Mouse (Mus musculus) ovary, postnatal 14 days (tissue): ENCODE measurements around the gene Vps8.
A peak's percentile ranks its signal among the peaks of the same experiment; 100 is the strongest.

Experiments used
- DNase-seq: peaks from one replicate; pipeline ENCODE4 v3.0.0; 2022; ENCODE audit warnings: low spot score

The Vps8 gene

DNA sequence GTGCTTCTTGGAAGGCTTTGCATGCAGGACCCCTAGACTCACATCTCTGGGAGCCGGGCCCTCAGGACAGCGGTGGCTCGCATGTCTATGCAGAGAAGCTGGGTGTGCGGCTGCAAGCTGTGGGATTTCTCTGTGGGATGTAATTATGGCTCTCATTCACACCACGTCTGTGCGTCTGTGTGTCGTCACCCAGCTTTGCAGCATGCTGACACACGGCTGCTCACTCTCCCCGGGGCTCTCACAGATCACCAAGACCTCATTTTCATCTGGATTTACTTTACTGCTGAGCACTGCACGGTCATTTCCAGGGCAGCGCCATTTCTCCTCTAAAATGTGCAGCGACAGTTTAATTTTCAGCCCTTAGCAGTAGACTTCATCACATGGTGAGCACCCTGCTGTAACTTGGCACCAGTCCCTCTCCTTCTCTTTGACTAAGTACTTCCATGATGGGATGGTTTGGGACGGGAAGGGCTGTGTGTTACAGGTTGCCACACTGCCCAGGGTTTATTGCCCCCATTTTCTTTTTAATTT, 205.2 kb downstream of the Vps8 start:
- no peak for DNase-seq

DNA sequence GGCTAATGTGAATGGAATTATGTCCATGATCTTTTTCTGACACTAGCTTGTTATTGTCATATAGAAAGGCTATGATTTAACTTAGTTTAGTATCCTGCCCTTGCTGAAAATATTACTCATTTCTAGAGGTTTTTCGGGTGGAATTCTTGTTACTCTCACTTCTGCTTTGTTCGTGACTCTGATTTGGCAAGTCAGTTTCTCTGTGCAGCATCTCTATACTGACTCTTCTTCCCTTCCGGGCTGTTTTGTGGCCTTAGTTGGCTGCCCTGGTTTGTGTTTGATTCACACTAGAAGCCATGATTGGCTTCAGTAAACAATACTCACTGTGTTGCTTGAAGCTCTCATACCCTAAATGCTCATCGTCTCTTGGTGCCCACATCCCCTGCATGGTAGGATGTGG, 207.7 kb downstream of the Vps8 start:
- no peak for DNase-seq

DNA sequence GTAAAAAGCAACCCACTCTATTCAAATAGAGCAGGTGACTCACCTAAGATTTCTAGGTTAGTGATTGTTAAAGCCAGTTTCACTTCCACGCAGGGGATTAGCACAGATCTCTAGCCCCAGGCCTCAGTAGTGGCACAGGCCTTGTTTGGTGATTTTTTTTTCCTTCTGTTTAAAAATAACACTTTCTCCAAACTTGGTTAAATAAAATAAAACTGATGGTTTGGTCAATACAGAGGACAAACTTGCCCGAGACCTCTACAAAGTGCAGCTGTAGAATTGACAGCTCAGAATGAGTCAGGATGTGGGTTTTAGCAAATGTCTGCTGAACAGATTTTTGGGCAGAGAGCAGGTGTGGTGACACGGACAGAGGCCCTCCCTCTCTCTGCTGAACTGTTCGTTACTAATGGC, 208.9 kb downstream of the Vps8 start:
- DNase-seq, result no peak

DNA sequence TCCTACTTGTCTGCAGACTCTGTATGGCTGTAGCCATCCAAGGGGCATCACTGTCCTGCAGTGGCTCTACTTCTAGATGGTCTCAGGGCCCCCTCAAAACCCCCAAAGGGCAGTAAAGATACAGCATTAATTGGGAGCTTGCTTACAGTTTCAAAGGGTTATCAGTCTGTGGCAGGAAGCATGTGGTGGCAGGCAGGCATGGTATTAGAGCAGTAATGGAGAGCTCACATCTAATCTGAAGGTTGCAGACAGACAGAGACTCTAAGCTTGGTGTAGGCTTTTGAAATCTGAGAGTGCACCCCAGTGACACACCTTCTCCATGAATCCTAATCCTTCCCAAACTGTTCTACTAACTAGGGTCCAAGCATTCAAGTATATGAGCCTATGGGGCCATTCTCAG, 211.5 kb downstream of the Vps8 start:
- no peak for DNase-seq

DNA sequence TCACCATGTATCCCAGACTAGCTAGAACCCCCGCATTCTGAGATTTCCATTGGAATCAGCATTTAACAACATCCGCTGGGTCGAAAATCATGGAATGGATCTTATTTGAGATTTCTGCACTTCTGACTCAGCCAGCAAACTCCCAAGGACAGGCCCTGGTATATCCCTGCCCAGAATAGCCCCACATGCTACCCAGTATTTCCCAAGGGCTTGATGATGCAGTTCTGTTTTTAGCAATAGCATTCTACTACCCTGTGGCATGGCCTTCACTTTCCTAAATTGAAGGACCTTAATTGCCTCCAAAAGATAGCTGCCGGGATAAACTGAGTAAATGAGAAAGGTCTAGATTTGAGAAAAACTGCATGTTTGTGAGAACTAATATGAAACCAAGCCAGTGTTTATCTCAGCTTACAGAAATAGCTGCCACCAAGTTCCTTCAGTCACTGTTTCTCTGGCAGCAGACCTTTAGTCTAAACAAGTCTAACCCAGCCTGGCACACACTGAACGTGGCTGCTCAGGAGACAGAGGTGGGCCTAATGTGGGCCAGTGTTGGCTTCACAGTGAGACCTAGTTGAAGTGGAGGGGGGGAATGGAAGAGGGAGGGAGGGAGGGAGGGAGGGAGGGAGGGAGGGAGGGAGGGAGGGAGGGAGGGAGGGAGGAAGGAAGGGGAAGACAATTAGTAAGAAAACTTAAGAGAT, 213.4 kb downstream of the Vps8 start:
- DNase-seq, result no peak

DNA sequence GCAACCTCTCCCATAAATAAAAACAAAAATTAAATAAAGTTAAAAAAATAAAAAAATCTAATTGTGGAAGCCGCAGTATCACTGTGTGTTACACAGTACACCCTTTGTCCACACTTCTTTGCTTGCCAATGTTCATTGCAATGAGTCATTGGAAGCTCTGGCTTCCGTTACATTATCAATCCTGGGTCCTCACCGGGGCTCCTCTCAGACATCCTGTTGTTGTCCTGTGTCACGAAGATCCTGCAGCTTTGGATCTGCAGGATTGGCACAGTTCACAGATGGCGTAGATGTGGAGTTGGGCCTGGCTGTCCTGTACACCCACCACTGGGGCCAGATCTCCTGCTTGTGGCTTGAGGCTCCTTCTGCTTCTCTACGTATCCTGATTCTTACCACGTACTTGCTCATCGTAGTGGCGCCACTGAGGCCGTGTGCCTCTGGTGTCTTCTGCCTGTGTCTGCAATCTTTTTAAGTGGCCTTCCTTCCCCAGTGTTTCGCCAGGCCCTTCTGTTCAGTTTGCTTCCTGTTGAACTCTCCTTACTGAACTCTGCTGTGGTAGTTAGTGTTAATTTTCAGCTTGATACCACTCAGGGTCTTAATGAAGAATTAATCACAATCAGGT, 214.4 kb downstream of the Vps8 start:
- DNase-seq, result no peak

DNA sequence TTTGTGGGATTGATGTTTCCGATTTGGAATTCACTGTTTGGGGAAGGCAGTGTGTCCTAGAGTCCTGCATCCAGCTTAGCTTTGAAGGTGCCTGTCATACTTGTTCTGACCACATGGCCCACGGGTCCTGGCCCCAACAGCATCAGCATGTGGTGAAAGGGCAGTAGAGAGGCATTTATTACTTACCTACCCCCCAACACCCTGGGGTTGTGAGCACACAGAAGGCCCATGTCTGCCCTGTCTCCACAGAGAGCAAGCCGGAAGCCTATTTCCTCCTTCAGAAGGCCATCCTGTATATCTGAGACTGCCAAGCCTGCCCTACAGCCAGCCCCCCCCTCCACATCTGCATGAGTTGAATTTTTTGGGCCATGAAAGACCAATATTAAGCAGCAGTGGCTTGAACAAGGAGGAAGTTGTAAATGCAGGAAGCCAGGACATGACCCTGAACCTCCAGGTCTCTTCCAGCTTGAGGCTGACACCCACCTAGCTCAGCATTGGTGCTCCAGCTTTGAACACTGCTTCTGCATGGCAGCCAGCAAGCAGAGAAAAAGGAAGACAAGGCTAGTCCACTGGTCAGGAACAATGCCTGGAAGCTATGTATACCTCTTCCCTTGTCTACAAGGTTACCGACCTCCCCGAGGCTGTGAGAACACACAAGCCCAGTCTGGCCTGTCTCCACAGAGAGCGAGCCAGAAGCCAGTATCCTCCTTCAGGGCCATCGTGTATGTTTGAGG, 218.0 kb downstream of the Vps8 start:
- no peak for DNase-seq

DNA sequence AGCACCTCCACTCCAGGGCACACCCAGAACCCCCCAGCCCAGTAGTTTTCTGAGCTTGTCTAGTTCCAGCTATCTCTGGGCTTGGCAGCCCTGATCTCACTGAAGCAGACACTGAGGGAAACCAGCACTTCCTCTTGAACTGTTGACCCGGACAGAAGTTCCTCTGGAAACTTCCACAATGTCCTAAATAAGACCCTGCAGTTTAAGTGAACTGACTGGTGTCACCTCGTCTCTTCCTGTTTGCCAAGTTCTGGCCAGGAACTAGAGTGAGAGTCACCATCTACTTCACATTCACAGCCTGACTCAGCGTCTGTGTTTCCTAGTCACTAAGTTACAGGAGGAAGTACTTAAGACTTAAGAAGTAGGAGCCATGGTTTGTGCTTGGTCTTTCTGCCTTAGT, 219.0 kb downstream of the Vps8 start:
- DNase-seq, result no peak

DNA sequence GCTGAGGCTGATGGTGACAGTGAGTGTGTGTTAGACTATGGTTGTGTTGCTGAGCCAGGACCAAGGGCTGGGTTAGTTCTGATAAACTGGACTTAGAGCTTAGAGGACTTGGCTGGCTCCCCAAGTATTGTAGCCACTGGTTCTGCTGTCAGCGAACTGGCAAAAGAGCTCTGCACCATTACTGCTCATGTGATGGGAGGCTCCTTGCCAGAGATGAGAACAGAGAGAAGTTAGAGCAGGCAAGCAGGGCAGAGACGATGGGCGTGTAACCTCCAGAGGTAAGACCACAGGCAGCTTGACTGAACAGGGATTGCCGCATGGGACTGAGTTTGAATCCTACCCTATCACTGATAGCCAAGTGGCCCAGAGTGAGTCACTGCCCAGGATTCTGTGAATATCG, 220.0 kb downstream of the Vps8 start:
- DNase-seq, result no peak

DNA sequence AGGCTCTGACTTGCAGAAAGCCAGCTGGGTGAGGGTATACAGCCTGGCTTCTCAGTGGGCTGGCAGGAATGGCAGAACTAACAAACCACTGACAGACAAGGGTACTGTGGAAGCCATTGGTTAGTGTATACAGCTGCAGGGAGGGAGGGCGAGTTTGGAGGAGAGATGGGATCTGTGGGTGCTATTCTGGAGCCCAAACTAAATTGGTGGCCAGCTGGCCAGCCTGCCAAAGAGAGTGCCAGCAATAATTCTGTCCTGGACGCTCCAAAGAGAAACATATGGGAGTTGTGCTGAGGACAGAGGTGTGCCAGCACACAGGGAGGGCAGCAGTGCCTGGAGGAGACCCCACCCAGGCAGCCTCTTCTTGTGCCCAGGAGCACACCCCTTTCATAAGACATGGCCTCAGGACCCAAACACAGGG, 220.7 kb downstream of the Vps8 start:
- DNase-seq, result no peak

DNA sequence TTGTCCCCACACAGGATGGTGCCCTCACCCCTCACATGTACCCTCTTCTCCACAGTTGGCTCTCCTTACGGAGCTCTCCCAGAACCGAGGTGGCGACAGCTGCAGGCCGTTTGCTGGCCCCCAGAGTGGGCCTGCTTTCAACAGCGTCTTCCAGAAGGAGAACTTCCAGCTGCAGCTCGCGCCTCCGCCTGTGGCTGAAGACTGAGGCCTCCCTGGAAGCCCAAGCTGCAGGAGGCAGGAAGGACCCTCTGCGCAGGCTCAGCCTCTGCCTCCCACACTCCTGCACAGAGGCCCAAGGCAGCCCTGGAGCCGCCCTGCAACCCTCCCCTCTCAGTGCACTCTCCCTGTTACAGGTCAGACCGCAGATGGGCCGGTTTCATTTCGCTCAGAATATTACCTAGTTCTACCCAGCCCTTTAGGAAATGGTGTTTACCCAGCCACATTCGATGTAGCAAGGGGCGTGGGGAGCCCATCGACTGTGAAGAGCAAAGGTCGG, 221.2 kb downstream of the Vps8 start:
- peak; percentile 55 for DNase-seq

DNA sequence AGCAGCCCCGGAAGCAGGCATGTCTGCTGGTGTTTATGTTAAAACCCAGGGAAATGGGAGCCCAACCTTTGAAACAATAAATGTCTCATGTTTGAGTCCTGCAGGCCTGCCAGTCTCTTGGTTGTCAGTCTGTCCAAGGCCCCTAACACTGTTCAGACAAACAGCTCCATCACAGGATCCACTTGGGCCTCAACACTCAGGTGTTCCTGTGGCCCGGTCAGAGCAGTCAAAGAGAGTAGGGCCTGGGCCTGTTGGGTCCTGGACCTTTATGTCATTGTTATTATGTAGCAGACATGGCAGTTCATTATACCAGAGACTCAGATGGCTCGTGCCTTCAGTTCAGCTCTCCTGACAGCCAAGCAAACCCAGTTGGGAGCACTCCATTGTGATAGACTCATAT, 221.7 kb downstream of the Vps8 start:
- DNase-seq, result no peak

DNA sequence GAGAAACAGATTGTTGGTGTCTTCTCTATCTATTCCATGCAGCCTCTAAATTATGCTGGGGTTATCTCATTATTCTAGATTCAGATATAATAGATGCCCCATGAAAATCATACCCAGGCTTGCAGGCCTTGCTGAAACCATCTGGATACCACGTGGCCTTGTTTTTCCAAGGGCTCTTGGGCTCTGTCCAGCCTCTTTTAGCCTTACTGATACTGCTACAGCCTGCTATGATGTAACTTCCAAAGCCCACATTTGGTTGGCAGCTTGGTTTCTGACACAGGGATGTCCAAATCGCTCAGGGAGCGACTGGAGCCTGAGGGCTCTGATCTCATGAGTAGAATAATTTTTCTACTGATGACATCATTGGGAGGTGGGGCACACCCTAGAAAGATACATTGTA, 223.0 kb downstream of the Vps8 start:
- no peak for DNase-seq

DNA sequence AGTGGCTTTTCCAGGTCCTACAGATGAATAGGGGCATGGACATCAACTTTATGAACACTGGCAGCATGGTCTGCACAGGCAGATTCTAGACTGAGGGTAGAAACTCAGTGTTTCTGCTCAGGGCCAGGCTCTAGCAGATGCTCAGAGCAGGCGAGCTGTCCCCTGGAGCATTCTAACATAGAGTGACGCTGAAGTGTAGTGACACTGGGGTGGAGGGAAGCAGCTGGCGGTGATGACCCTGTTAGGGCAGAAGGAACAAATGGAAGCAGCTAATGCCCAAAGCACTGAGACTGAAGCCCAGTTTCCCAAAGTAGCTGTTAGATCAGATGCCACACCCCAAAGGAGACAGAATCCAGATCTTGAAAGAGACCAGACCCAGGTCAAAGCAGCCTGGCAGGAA, 223.6 kb downstream of the Vps8 start:
- no peak for DNase-seq

DNA sequence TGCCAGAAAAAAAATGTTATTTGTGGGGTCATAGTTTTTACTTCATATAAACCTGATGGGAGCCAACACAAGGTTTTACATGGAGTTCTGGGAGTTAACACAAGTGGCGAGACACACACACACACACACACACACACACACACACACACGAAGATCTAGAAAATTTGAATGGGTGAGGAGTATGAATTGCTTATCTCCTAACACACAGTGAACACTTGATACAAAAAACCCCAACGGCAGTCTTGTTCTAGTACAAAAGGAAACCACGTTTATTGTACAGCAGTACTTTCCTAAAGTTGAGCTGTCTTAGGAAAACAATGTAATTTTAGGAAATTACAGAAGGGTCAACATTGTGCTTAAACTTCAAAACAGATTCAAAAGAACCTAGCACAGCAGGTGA, 225.9 kb downstream of the Vps8 start:
- DNase-seq, result no peak

DNA sequence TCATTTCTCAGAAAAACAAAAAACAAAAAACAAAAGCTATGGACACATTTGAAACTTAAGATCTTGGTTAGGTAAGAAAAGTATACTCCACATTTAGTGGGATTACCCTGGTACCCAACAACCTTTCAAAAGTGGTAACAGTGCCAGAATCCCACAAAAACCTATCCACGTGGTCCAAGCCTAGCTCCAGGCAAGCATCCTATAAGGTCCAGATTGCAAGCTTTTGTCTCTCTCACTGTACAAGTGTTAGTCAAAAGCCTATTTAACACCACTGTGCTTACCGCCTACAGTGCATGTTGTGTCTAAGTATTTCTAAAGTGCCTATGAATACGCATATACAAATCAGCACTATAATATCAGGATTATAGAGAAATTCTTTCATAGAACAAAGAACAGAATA, 227.4 kb downstream of the Vps8 start:
- DNase-seq, result no peak

DNA sequence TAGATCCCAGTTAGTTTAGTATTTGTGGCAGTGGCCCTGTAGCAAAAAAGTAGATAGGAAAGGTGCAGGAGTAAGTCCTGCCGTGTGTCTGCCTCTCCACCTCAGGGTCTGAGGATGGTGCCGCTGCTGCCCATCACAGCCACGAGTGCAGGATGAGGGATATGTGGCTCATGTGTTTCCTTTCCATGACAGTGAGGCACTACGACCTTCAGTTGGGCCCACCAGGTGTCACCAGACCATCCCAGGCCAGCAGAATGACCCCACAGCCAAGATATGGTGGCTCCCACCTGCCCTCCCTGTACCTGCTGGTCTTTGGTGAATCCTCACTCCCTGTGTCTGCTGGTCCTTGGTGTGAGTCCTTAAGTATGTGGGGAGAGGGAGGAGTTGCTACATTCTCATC, 228.2 kb downstream of the Vps8 start:
- no peak for DNase-seq

DNA sequence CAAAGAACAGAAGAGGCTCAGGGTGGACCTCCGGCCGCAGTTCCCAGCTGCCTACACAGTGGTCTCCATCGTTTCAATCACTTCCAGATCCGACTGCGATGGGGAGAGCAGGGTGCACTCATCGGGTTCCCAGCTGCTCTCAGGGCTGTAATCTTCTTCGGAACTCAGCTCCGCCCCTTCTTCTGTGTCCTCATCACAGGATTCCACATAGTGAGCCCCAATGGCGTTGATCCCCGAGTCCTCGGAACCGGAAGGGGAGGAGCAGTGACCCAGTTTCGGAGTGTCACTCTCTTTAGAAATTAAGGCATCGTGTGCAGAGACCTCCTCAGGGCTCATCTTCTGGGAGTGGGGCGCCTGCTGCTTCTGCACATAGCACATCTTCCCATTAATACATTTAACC, 230.2 kb downstream of the Vps8 start:
- DNase-seq, result no peak

DNA sequence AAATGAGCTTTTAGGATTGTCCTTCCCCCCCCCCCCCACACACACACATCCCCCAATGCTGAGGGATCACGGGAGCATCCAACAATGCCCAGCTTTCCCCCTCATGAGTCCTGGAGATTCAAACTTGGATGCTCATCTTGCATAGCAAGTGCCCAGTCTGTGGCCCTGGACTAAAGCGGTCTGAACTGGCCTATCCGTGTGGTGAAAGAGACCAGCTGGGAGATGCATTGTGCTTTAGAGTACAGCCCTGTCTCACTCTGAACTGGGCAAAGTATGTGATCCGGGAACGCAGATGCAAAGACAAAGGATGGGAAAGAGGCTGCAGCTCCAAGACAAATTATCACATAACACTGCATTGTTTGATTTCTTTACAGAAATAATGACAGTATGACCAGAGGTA, 231.5 kb downstream of the Vps8 start:
- no peak for DNase-seq

DNA sequence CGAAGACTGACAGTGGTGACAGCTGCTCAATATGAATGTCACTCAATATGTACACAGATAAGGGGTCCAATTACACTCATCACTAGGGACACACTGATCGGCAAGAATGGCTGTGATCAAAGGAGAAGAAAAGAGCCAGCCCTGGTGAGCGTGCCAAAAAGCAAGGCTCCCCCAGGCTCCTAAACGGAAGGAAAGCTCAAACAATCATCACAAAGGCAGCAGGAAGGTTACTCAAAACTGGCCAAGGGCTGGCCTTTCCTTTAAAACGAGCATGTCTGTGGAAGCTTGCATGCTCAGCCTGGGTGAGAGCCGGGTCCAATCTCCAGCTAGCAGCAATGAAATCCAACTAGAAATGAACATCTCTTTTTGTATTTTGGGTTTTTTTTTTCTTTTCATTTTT, 232.4 kb downstream of the Vps8 start:
- DNase-seq, result no peak

DNA sequence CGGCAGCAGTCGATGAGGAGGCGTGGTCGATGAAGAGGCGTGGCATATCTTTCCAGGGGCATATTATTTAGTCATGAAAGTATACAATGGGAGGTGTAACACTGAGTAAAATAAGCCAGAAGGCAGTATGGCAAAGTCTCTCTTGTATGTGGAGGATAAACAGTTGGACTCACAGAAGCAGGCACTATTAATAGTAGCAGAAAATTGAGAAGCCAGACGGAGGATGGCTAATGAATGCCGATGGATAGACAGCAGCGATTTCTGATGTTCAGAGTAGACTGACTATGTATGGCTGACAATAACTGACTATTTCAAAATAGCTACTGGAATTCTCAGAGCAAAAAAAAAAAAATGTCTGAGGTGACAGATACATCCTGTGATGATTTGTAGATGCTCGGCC, 233.0 kb downstream of the Vps8 start:
- no peak for DNase-seq

DNA sequence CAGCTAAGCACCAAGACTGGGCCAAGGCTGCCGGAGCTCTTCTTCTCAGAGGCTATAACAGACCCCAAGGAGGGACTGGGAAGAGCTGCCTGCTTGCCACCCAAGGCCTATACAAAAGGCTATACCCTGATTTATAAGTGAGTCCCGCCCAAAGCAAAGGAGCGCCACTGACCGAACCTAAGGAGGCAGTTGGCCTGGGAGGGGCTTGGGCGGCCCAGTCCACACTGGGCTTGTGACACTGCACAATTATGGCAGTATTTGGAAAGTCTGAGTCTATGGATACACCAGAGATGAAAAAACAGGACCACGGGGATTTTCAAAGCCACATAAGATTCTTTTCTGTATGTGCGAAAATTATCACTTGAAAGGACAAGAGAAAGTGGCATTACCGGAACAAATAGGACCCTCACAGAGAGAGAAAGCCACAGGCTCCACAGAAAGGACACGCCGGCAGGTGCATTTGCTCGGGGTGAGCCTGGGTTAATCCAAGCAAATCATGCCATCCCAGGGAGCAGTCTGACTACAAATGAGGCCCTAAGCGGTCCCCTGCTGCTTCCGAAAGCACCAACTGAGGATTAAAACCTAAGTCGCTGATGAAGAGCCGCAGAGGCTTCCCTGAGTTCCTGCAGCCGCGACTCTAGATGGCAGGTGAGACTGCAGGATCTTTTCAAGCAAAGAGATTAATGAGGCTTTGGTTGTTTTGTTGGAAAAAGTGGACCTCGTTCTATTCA, 241.9 kb downstream of the Vps8 start:
- no peak for DNase-seq
